Mouse (Mus musculus) bone marrow macrophage, adult 2 months (primary cell): ENCODE measurements around the gene Slc1a5.

Experiments used
- CTCF ChIP-seq: IDR thresholded peaks from 2 replicates; pipeline ENCODE4 v1.5.1; 2012; ENCODE audit warnings: low read depth, mild to moderate bottlenecking, low read length, moderate library complexity
- POLR2A ChIP-seq: IDR thresholded peaks from 2 replicates; pipeline ENCODE4 v1.6.1; 2012; ENCODE audit warnings: mild to moderate bottlenecking, low read depth, low read length, borderline replicate concordance

- no peak for TF ChIP-seq CTCF
- TF ChIP-seq POLR2A, result no peak
These were observed 65.6 kb downstream of the Slc1a5 start for GRCm38 (mm10) chr7:16846775-16847174.
